Mouse (Mus musculus) heart, adult 8-10 months (tissue): Measurements from ENCODE around the gene Nadk2. TPM values are rescaled to one million over a fixed set of nuclear protein-coding genes. Genes with fewer than 3 reads are reported as not detected.

ENCODE experiments used
- DNase-seq: peaks from one replicate; pipeline ENCODE4 v3.0.0; 2022; ENCODE audit warnings: low spot score
- total RNA-seq, 4 experiments: library from RNA; stranded (reverse); gene quantifications; 2 replicates each; pipeline ENCODE4 v1.2.4; 2022

Gene Nadk2
- total RNA-seq, 4 experiments from 2014 or later, result 71.5 to 94.8 (median 72.6) TPM

DNA sequence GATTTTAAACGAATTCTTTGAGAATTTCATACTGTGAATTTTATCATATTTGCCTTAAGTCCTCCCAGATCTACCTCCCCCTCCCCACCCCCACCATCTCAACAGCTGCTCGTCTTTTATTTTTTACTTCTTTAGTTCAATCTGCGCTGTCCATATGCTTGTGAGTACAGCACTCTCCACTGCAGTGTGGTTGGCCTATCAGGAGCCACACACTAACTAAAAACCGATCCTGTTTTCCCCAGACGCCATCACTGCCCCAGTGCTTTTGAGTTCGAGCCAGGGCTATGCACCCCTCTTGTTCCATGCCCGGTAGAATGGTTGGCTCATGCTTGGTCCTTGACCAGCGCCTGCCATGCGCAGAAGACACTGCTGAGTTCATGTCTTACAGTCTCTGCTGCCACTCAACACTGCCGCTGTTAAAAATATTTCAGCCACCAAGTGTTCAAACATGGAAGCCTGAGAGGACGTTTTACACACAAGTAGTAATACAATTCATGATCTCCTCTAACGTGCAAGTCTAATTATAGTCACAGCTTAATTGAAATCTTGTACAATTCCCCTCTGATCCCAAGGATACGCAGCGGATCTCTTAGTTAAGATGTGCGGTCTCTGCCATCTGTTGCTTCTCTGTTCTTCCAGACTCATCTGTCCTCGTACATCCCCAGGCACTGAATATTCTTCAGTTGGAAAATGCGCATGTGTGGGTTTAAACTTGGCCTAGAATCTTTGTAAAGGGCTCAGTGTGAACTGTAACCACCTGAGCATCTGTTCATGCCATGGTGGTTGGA is 17.0 kb downstream of the Nadk2 start:
- no peak for DNase-seq

- DNase-seq, result no peak
Observed at GRCm38 (mm10) chr15:9088683-9089072, 17.6 kb downstream of the Nadk2 start.

- no peak for DNase-seq
Observed at GRCm38 (mm10) chr15:9089136-9089720, 18.2 kb downstream of the Nadk2 start.

- no peak for DNase-seq
Observed at GRCm38 (mm10) chr15:9090662-9091061, 19.6 kb downstream of the Nadk2 start.

GRCm38 (mm10) chr15:9093598-9094365 is 22.7 kb downstream of the Nadk2 start:
- no peak for DNase-seq

DNA sequence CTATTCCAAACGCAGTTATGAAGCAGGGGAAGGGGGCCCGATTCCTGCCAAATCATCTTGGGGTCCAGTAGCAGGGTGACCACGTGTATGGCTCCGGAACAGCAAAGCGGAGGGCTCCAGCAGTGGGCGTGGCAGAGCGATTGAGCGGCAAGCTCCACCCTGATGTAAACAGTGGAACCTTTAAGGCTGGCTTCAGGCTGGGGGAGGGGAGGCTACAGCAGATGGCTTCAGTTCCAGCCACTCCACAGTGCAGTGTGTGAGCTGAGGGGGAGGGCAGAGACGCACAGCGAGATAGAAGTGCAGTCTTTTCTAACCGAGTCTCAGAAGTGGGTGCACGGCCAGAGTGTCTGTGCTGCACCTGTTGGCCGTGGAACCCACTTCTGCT is 23.3 kb downstream of the Nadk2 start:
- DNase-seq, result no peak

DNA sequence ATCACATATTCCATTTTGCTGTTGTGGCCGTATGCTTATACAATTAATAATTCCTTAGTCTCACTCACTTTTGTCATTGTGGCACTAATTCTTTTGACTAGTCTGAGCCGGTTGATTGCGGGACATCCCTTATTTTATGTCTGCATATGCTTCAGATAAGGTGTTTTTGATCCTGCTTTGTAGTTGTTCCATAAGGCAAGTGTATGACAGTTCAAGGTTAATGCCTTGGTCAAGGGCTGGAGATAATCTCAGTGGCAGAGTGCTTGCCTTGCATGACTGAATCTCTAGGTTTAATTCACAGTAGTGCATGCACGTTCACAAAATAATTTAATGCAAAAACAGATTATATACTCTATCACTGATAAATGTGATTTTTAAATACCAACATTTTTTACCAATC is 25.8 kb downstream of the Nadk2 start:
- no peak for DNase-seq

- no peak for DNase-seq
Observed at GRCm38 (mm10) chr15:9100446-9101077, 29.5 kb downstream of the Nadk2 start.

GRCm38 (mm10) chr15:9106303-9107074 is 35.4 kb downstream of the Nadk2 start:
- no peak for DNase-seq

- no peak for DNase-seq
Observed at GRCm38 (mm10) chr15:9110526-9111347, 39.7 kb downstream of the Nadk2 start.

- DNase-seq, result no peak
Observed at GRCm38 (mm10) chr15:9111648-9112047, 40.6 kb downstream of the Nadk2 start.

GRCm38 (mm10) chr15:9113556-9113955 is 42.5 kb downstream of the Nadk2 start:
- DNase-seq, result no peak

DNA sequence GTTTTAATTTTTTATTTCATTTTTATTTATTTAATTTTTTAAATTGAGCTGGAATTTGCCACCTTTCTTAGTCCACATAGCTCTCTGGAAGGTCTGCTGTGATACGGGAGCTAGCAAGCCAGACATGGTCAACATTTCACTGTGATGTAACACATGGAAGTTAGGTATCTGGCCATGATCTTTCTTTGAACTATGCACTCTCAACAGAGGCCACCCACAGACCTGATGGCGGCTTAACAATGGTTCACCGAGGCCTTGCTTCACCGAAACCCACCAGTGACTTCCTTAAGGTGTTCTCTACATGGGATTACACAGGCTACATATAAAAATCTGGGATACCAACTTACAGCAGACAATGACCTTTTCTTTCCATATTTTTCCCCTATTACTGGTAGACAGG is 43.1 kb downstream of the Nadk2 start:
- DNase-seq, result no peak

GRCm38 (mm10) chr15:9114599-9114998 is 43.5 kb downstream of the Nadk2 start:
- no peak for DNase-seq

DNA sequence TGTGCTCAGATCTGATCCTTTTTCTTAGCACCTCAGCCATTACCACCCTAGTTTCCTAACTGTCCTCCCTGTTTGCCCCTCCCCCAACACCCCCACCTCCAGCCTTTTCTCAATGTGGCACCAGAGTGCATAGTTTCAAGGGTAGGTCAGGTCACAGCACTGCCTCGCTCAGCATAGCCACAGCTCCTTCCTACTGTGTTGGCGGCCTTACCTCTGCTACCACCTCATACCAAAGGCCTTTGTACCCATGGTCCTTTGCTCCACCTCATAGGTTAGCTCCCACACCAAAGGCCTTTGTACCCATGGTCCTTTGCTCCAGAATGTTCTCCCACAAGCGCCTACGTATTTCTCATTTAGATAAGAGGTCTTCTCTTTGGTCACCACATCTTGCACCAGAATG is 47.8 kb downstream of the Nadk2 start:
- no peak for DNase-seq

DNA sequence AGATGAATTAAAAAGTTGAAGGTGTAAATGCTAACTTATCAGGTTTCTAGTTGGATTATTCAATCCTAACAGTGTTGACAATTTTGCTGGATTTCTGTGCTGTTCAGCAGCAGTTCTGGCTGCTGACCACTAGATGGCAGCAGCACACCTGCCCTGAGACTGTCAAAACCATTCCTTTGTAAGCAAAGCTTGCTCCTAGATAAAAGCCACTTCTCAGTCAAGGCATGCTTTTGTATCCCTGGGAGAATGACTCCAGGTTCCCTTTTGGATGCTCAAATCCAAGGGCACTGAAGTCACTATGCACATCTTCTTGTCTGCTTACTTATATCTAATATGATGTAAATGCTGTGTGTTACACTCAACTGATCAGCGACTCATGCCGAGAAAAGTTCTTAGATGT is 49.0 kb downstream of the Nadk2 start:
- peak; percentile 29 for DNase-seq

GRCm38 (mm10) chr15:9122989-9123388 is 51.9 kb downstream of the Nadk2 start:
- peak; percentile 23 for DNase-seq

- DNase-seq, result no peak
Observed at GRCm38 (mm10) chr15:9124856-9125255, 53.8 kb downstream of the Nadk2 start.

DNA sequence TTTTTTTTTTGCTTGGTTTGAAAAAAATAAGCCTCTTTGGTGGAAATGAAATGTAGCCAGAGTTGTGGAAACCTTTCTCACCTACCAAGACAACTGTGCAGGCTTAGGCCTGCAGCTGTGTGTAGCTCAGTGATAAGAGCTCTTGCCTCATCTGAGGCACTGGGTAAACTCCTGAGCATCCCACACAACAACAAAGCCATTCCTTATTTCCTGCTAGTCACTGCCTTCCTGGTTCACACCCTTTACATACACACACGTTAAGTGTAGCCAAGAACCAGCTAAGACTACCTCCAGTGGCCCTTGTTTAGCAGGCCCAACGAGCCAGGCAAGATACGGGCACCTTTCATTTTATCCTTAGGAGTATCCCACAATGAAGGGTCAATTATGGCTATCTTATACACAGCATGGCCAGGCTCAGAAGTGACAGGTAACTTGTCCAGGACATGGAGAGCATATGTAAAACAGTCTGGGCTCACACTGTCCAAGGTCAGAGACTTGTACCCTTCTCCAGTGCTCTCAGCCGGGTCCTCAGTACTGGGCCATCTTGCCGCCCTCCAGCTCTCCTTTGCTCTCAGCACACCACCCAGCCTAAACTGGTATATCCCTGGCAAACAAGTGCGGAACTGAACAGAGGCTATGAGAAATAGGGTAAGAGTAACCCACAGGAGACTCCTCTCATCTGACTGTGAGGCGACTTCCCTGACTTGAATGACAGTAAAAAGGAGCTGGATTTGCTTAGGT is 56.2 kb downstream of the Nadk2 start:
- no peak for DNase-seq
